Mouse (Mus musculus): ENCODE data around the gene Irx5.

GRCm38 (mm10) chr8:92365241-92365943 lies 8.0 kb downstream of the Irx5 start:
- TF ChIP-seq CTCF (IDR thresholded peaks at IDR 0.05; ENCODE audit: low read depth, low read length): no peak
- TF ChIP-seq POLR2A (IDR thresholded peaks at IDR 0.05; ENCODE audit: extremely low read depth, insufficient read depth, low read length): no peak
